Mouse (Mus musculus) gastrocnemius, postnatal 25 days (tissue): Measurements from ENCODE around the gene Podnl1. TPM values are rescaled to one million over a fixed set of nuclear protein-coding genes. Genes with fewer than 3 reads are reported as not detected.

Experiments used
- microRNA-seq, 2 experiments: library from miRNA; unstranded; fragments of <30 nt; microRNA quantifications; one replicate each; pipeline ENCODE4 v1.2.0; 2021; ENCODE audit warnings: borderline replicate concordance in 2 of 2
- total RNA-seq, 2 experiments: library from RNA; stranded (reverse); gene quantifications; 1 replicate in 1 of 2; 2 replicates in 1 of 2; pipeline ENCODE4 v1.2.3; 2021

The Podnl1 gene
- total RNA-seq, 2 experiments from 2014 or later = not detected

Small RNA genes within 50 kb of the gene (microRNA-seq; reads per million reads assigned to microRNA genes)
- 0 reads per million in 2 experiments for gene Gm25110
- 624 to 1,066 reads per million in 2 experiments for gene Mir181c
- gene Mir181d = 641 to 678 reads per million in 2 experiments
- 0 reads per million in 2 experiments for gene Mir709

Other genes starting within 250 kb of the Podnl1 start
- gene Adgrl1, start 225.9 kb upstream of the Podnl1 start, total RNA-seq = 10 to 100 TPM; 23.7 to 26.0 TPM
- gene Gm10644, start 170.8 kb upstream of the Podnl1 start, total RNA-seq = under 1 TPM; 0.24 to 0.26 TPM
- gene Asf1b, start 170.5 kb upstream of the Podnl1 start, total RNA-seq = under 1 TPM; 0.54 to 0.96 TPM
- gene Prkaca, start 153.0 kb upstream of the Podnl1 start, total RNA-seq = 100 to 1,000 TPM; 163 to 177 TPM
- gene Samd1, start 128.3 kb upstream of the Podnl1 start, total RNA-seq = 10 to 100 TPM; 15.6 to 16.7 TPM
- under 1 TPM; 0.33 to 0.35 TPM for gene 1700067K01Rik, start 124.5 kb upstream of the Podnl1 start, total RNA-seq
- 1 to 10 TPM; 3.3 to 5.9 TPM for gene 2210011C24Rik, start 113.8 kb upstream of the Podnl1 start, total RNA-seq
- gene Palm3, start 104.5 kb upstream of the Podnl1 start, total RNA-seq = under 1 TPM; 0.26 to 0.32 TPM
- 1 to 10 TPM in 1 of 2 experiments, under 1 TPM in 1; 0.69 to 1.2 TPM for gene Il27ra, start 83.4 kb upstream of the Podnl1 start, total RNA-seq
- not detected for gene Rln3, start 81.0 kb upstream of the Podnl1 start, total RNA-seq
- gene Gm10643, start 60.9 kb upstream of the Podnl1 start, total RNA-seq = 1 to 10 TPM; 1.3 to 1.6 TPM
- gene Rfx1, start 59.2 kb upstream of the Podnl1 start, total RNA-seq = 1 to 10 TPM; 3.6 to 4.4 TPM
- gene Dcaf15, start 21.2 kb upstream of the Podnl1 start, total RNA-seq = 1 to 10 TPM; 3.9 to 5.3 TPM
- 10 to 100 TPM; 13.7 to 13.8 TPM for gene Cc2d1a, start 21.9 kb downstream of the Podnl1 start, total RNA-seq
- gene 4930432K21Rik, start 22.0 kb downstream of the Podnl1 start, total RNA-seq = not detected
- not detected for gene Nanos3, start 59.2 kb downstream of the Podnl1 start, total RNA-seq
- 1 to 10 TPM; 6.2 to 6.3 TPM for gene Zswim4, start 111.1 kb downstream of the Podnl1 start, total RNA-seq
- gene D8Ertd738e, start 123.7 kb downstream of the Podnl1 start, total RNA-seq = 100 to 1,000 TPM; 174 to 185 TPM
- 10 to 100 TPM; 10.1 to 16.5 TPM for gene Mri1, start 131.3 kb downstream of the Podnl1 start, total RNA-seq
- 1 to 10 TPM; 6.8 to 7.7 TPM for gene Ccdc130, start 144.4 kb downstream of the Podnl1 start, total RNA-seq